Mouse (Mus musculus): ENCODE data around the gene 1700125H20Rik. TPM values are rescaled to one million over a fixed set of nuclear protein-coding genes. Genes with fewer than 3 reads are reported as not detected.
A peak's percentile ranks its signal among the peaks of the same experiment; 100 is the strongest.
"Not testable (repeated sequence)": the region's sequence is repeated elsewhere in the genome, so short reads cannot be mapped to it uniquely, and the experiment has no call there.

1700125H20Rik gene
- polyA plus RNA-seq, 1 experiment from 2014 or later = 1.5 TPM

- Histone ChIP-seq H3K9me3 (ENCODE audit: control insufficient read depth, low read length) (no peaks in the 10 kb centered on the region), H3K9ac (replicated peaks; ENCODE audit: low read length) (peak within 1 kb of the TSS; percentile 84), H3K4me3 (replicated peaks; ENCODE audit: low read depth, low read length) (peak within 1 kb of the TSS; percentile 85), H3K4me1 (ENCODE audit: control insufficient read depth, insufficient read depth, low read length) (peaks cover 13% of the 10 kb centered on the region), H3K36me3 (ENCODE audit: control insufficient read depth, insufficient read depth, low read length) (no peaks in the 10 kb centered on the region), H3K27ac (replicated peaks; ENCODE audit: low read depth, low read length) (peak within 1 kb of the TSS; percentile 92), H3K4me2 (ENCODE audit: low read length) (peak within 1 kb of the TSS; percentile 75), H3K27me3 (ENCODE audit: control insufficient read depth, insufficient read depth, low read length) (no peaks in the 10 kb centered on the region)
- ATAC-seq (ENCODE audit: low FRiP score, low TSS enrichment) (peak; percentile 98), DNase-seq (peak; percentile 99)
- WGBS = under 1% methylated on average over 90 of the region's 94 CpGs
These were observed 30.3 kb upstream of the 1700125H20Rik start, which contains the start of gene Usp32 for GRCm38 (mm10) chr11:85139581-85140540. Gene Usp32 (minus strand): TSS chr11:85140161.

- no peak for ATAC-seq (ENCODE audit: low FRiP score, low TSS enrichment)
- no peaks in the 10 kb centered on the region for H3K36me3 ChIP-seq (ENCODE audit: control insufficient read depth, insufficient read depth, low read length)
- no peaks in the 10 kb centered on the region for H3K9me3 ChIP-seq (ENCODE audit: control insufficient read depth, low read length)
- no peaks in the 10 kb centered on the region for H3K27me3 ChIP-seq (ENCODE audit: control insufficient read depth, insufficient read depth, low read length)
- H3K4me1 ChIP-seq (ENCODE audit: control insufficient read depth, insufficient read depth, low read length) = no peaks in the 10 kb centered on the region
- no peak for DNase-seq
- 89% methylated on average over 2 of the region's 2 CpGs for WGBS
- H3K9ac ChIP-seq (replicated peaks; ENCODE audit: low read length) = no peak overlapping the region
- H3K4me2 ChIP-seq (ENCODE audit: low read length) = no peak overlapping the region
- no peak overlapping the region for H3K4me3 ChIP-seq (replicated peaks; ENCODE audit: low read depth, low read length)
- no peak overlapping the region for H3K27ac ChIP-seq (replicated peaks; ENCODE audit: low read depth, low read length)
These were observed 17.8 kb upstream of the 1700125H20Rik start for GRCm38 (mm10) chr11:85152256-85152930.

- ATAC-seq (ENCODE audit: low FRiP score, low TSS enrichment) = no peak
- no peaks in the 10 kb centered on the region for H3K36me3 ChIP-seq (ENCODE audit: control insufficient read depth, insufficient read depth, low read length)
- H3K4me2 ChIP-seq (ENCODE audit: low read length) = no peak overlapping the region
- H3K4me1 ChIP-seq (ENCODE audit: control insufficient read depth, insufficient read depth, low read length) = no peaks in the 10 kb centered on the region
- H3K27me3 ChIP-seq (ENCODE audit: control insufficient read depth, insufficient read depth, low read length) = no peaks in the 10 kb centered on the region
- no peak overlapping the region for H3K27ac ChIP-seq (replicated peaks; ENCODE audit: low read depth, low read length)
- H3K4me3 ChIP-seq (replicated peaks; ENCODE audit: low read depth, low read length) = no peak overlapping the region
- H3K9ac ChIP-seq (replicated peaks; ENCODE audit: low read length) = no peak overlapping the region
- no peaks in the 10 kb centered on the region for H3K9me3 ChIP-seq (ENCODE audit: control insufficient read depth, low read length)
- no peak for DNase-seq
- WGBS = 67% methylated on average over 2 of the region's 2 CpGs
These were observed 12.9 kb upstream of the 1700125H20Rik start for GRCm38 (mm10) chr11:85157301-85157700.

GRCm38 (mm10) chr11:85163014-85163413 is 7.2 kb upstream of the 1700125H20Rik start:
- not testable (repeated sequence) for DNase-seq; H3K4me1 ChIP-seq (ENCODE audit: control insufficient read depth, insufficient read depth, low read length); H3K4me3 ChIP-seq (replicated peaks; ENCODE audit: low read depth, low read length); H3K36me3 ChIP-seq (ENCODE audit: control insufficient read depth, insufficient read depth, low read length); ATAC-seq (ENCODE audit: low FRiP score, low TSS enrichment); H3K27ac ChIP-seq (replicated peaks; ENCODE audit: low read depth, low read length); H3K9me3 ChIP-seq (ENCODE audit: control insufficient read depth, low read length); H3K4me2 ChIP-seq (ENCODE audit: low read length); H3K9ac ChIP-seq (replicated peaks; ENCODE audit: low read length); H3K27me3 ChIP-seq (ENCODE audit: control insufficient read depth, insufficient read depth, low read length)
- 86% methylated on average over 1 of the region's 1 CpGs for WGBS

GRCm38 (mm10) chr11:85164371-85164770 is 5.8 kb upstream of the 1700125H20Rik start:
- H3K27me3 ChIP-seq (ENCODE audit: control insufficient read depth, insufficient read depth, low read length) = no peaks in the 10 kb centered on the region
- H3K4me2 ChIP-seq (ENCODE audit: low read length) = no peak overlapping the region
- no peak for ATAC-seq (ENCODE audit: low FRiP score, low TSS enrichment)
- DNase-seq = no peak
- H3K9me3 ChIP-seq (ENCODE audit: control insufficient read depth, low read length) = no peaks in the 10 kb centered on the region
- no peak overlapping the region for H3K27ac ChIP-seq (replicated peaks; ENCODE audit: low read depth, low read length)
- no peak overlapping the region for H3K4me3 ChIP-seq (replicated peaks; ENCODE audit: low read depth, low read length)
- no peak overlapping the region for H3K9ac ChIP-seq (replicated peaks; ENCODE audit: low read length)
- no peaks in the 10 kb centered on the region for H3K36me3 ChIP-seq (ENCODE audit: control insufficient read depth, insufficient read depth, low read length)
- no peaks in the 10 kb centered on the region for H3K4me1 ChIP-seq (ENCODE audit: control insufficient read depth, insufficient read depth, low read length)

GRCm38 (mm10) chr11:85167503-85167902 is 2.7 kb upstream of the 1700125H20Rik start:
- DNase-seq = no peak
- Histone ChIP-seq H3K27ac (replicated peaks; ENCODE audit: low read depth, low read length) (no peak overlapping the region), H3K27me3 (ENCODE audit: control insufficient read depth, insufficient read depth, low read length) (no peaks in the 10 kb centered on the region), H3K4me3 (replicated peaks; ENCODE audit: low read depth, low read length) (no peak overlapping the region), H3K4me1 (ENCODE audit: control insufficient read depth, insufficient read depth, low read length) (no peaks in the 10 kb centered on the region), H3K36me3 (ENCODE audit: control insufficient read depth, insufficient read depth, low read length) (no peaks in the 10 kb centered on the region), H3K9ac (replicated peaks; ENCODE audit: low read length) (no peak overlapping the region), H3K4me2 (ENCODE audit: low read length) (no peak overlapping the region), H3K9me3 (ENCODE audit: control insufficient read depth, low read length) (no peaks in the 10 kb centered on the region)
- ATAC-seq (ENCODE audit: low FRiP score, low TSS enrichment) = no peak
- 75% methylated on average over 1 of the region's 1 CpGs for WGBS

GRCm38 (mm10) chr11:85170833-85171232 is 629 bp downstream of the 1700125H20Rik start:
- Histone ChIP-seq H3K9ac (replicated peaks; ENCODE audit: low read length) (no peak overlapping the region), H3K36me3 (ENCODE audit: control insufficient read depth, insufficient read depth, low read length) (no peaks in the 10 kb centered on the region), H3K27ac (replicated peaks; ENCODE audit: low read depth, low read length) (no peak overlapping the region), H3K4me1 (ENCODE audit: control insufficient read depth, insufficient read depth, low read length) (no peaks in the 10 kb centered on the region), H3K4me2 (ENCODE audit: low read length) (no peak overlapping the region), H3K27me3 (ENCODE audit: control insufficient read depth, insufficient read depth, low read length) (no peaks in the 10 kb centered on the region), H3K9me3 (ENCODE audit: control insufficient read depth, low read length) (no peaks in the 10 kb centered on the region), H3K4me3 (replicated peaks; ENCODE audit: low read depth, low read length) (no peak overlapping the region)
- no peak for DNase-seq
- ATAC-seq (ENCODE audit: low FRiP score, low TSS enrichment) = no peak
- WGBS = 47% methylated on average over 2 of the region's 2 CpGs

GRCm38 (mm10) chr11:85175941-85176340 is 5.7 kb downstream of the 1700125H20Rik start:
- ATAC-seq (ENCODE audit: low FRiP score, low TSS enrichment) = no peak
- Histone ChIP-seq H3K36me3 (ENCODE audit: control insufficient read depth, insufficient read depth, low read length) (no peaks in the 10 kb centered on the region), H3K4me3 (replicated peaks; ENCODE audit: low read depth, low read length) (no peak overlapping the region), H3K27ac (replicated peaks; ENCODE audit: low read depth, low read length) (no peak overlapping the region), H3K27me3 (ENCODE audit: control insufficient read depth, insufficient read depth, low read length) (no peaks in the 10 kb centered on the region), H3K4me1 (ENCODE audit: control insufficient read depth, insufficient read depth, low read length) (no peaks in the 10 kb centered on the region), H3K9me3 (ENCODE audit: control insufficient read depth, low read length) (no peaks in the 10 kb centered on the region), H3K9ac (replicated peaks; ENCODE audit: low read length) (no peak overlapping the region), H3K4me2 (ENCODE audit: low read length) (no peak overlapping the region)
- DNase-seq = no peak
- WGBS = 84% methylated on average over 3 of the region's 3 CpGs

Measured in midbrain, embryonic 14.5 days (tissue).